ENCODE assay signal across 9 mouse cellular contexts in the genomic region with DNA sequence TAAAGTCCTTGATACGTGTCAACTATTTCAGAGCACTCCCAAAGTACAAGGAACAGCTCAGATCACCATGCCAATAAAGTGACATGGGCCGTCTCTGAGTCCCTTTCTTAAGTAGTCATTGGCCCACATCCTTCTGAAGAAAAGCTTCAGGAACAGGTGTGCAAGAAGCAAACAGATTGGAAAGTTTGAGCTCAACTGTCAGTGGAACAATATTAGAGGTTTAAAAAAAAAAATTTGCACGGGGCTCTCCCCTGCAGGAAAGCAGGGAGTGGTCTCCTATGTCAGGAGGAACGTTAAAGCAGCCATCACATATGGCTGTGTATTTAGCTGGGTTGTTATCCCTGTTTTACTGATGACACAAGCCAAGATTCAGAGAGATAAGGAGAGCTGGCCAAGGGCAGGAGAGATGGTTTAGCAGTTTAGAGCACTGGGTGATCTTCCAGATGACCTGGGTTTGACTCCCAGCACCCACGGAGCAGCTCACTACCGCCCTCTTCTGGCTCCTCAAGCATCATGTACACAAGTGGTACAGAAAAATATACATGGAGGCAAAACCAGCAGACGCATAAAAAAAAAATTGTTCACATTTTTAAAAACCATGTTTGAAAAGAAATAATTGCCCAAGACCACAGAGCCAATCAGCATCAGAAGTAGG.
DNase-seq lines count a peak whose midpoint lies in the region; ATAC-seq and TF ChIP-seq lines count a peak whose summit lies in the region.
"Had no signal": no experiment of that assay in that cellular context is flagged by ENCODE, and none has a peak within 500 bp of the region (broad histone marks: within the 10 kb centered on the region; RNA-seq: fewer than 3 reads in every experiment).

No protein-coding gene starts in this region.

- H3K4me1 ChIP-seq in hindbrain, postnatal 0 days (ENCODE audit: insufficient read depth, low read length): no peaks in the 10 kb centered on the region
- peaks cover 7% of the 10 kb centered on the region for H3K4me1 ChIP-seq in hindbrain, embryonic 12.5 days
- peaks cover 3% of the 10 kb centered on the region for H3K4me1 ChIP-seq in neural tube, embryonic 15.5 days

- no peak overlapping the region for H3K9ac ChIP-seq in hindbrain, postnatal 0 days (replicated peaks; ENCODE audit: low read length)
- H3K9ac ChIP-seq in hindbrain, embryonic 12.5 days: no peak overlapping the region
- no peak overlapping the region for H3K9ac ChIP-seq in neural tube, embryonic 15.5 days (replicated peaks)
- H3K9ac ChIP-seq: neural tube, embryonic 12.5 days had no signal

- no peak overlapping the region for H3K4me3 ChIP-seq in hindbrain, postnatal 0 days (ENCODE audit: low read length)
- no peak overlapping the region for H3K4me3 ChIP-seq in hindbrain, embryonic 12.5 days
- H3K4me3 ChIP-seq in neural tube, embryonic 15.5 days (replicated peaks): no peak overlapping the region
- H3K4me3 ChIP-seq: neural tube, embryonic 12.5 days had no signal

- TF ChIP-seq CTCF in hindbrain, postnatal 0 days (IDR thresholded peaks at IDR 0.05; ENCODE audit: low read depth): peak; percentile 49; the same call in 1 of the 2 replicates

- no peak overlapping the region for H3K4me2 ChIP-seq in hindbrain, postnatal 0 days (ENCODE audit: low read depth, low read length)
- H3K4me2 ChIP-seq in hindbrain, embryonic 12.5 days (replicated peaks): no peak overlapping the region
- H3K4me2 ChIP-seq in neural tube, embryonic 15.5 days: no peak overlapping the region
- H3K4me2 ChIP-seq: neural tube, embryonic 12.5 days had no signal

- no peaks in the 10 kb centered on the region for H3K9me3 ChIP-seq in hindbrain, postnatal 0 days (ENCODE audit: low read length)
- H3K9me3 ChIP-seq in hindbrain, embryonic 12.5 days (replicated peaks): no peaks in the 10 kb centered on the region
- H3K9me3 ChIP-seq in neural tube, embryonic 15.5 days (replicated peaks): no peaks in the 10 kb centered on the region
- H3K9me3 ChIP-seq: neural tube, embryonic 12.5 days had no signal

- no peaks in the 10 kb centered on the region for H3K36me3 ChIP-seq in hindbrain, postnatal 0 days (ENCODE audit: insufficient read depth, low read length)
- no peaks in the 10 kb centered on the region for H3K36me3 ChIP-seq in hindbrain, embryonic 12.5 days
- no peaks in the 10 kb centered on the region for H3K36me3 ChIP-seq in neural tube, embryonic 15.5 days
- H3K36me3 ChIP-seq: neural tube, embryonic 12.5 days had no signal

- H3K27ac ChIP-seq in hindbrain, postnatal 0 days: no peak overlapping the region
- H3K27ac ChIP-seq in hindbrain, embryonic 12.5 days: no peak overlapping the region
- no peak overlapping the region for H3K27ac ChIP-seq in neural tube, embryonic 15.5 days (replicated peaks)
- H3K27ac ChIP-seq: neural tube, embryonic 12.5 days had no signal

- 62% methylated on average over 7 of the region's 7 CpGs for WGBS in hindbrain, postnatal 0 days
- WGBS in hindbrain, embryonic 12.5 days: 58% methylated on average over 7 of the region's 7 CpGs
- WGBS in neural tube, embryonic 15.5 days: 61% methylated on average over 7 of the region's 7 CpGs

- ATAC-seq in hindbrain, postnatal 0 days: no peak
- ATAC-seq in hindbrain, embryonic 12.5 days (ENCODE audit: low FRiP score): no peak
- no peak for ATAC-seq in neural tube, embryonic 15.5 days (ENCODE audit: low FRiP score)

- no peaks in the 10 kb centered on the region for H3K27me3 ChIP-seq in hindbrain, postnatal 0 days (ENCODE audit: insufficient read depth, low read length)
- H3K27me3 ChIP-seq in hindbrain, embryonic 12.5 days: no peaks in the 10 kb centered on the region
- H3K27me3 ChIP-seq in neural tube, embryonic 15.5 days (replicated peaks): no peaks in the 10 kb centered on the region
- H3K27me3 ChIP-seq: neural tube, embryonic 12.5 days had no signal

- DNase-seq in hindbrain, postnatal 0 days (ENCODE audit: low spot score): no peak
- DNase-seq in thymus, postnatal 25 days: peak; percentile 1
- DNase-seq in thymus, adult 18-20 months: no peak
- peak; percentile 2 for DNase-seq in induced T-regulatory cell, adult 2 months (ENCODE audit: low read depth)
- DNase-seq in urinary bladder, adult 2 months (ENCODE audit: low spot score): no peak
- no peak for DNase-seq in urinary bladder, postnatal 10 days (ENCODE audit: low spot score)

Comparison
In these comparisons a context has a peak if more than half of its experiments do, and no peak if none do; other contexts are left out.
1. DNase-seq: peak in thymus, postnatal 25 days (single experiment) and induced T-regulatory cell, adult 2 months (single experiment); none in hindbrain, postnatal 0 days (single experiment), thymus, adult 18-20 months (0 of 2), urinary bladder, adult 2 months (single experiment) and urinary bladder, postnatal 10 days (single experiment).